Mouse (Mus musculus) forebrain, embryonic 10.5 days (tissue): ENCODE measurements around the gene Selenok. TPM values are rescaled to one million over a fixed set of nuclear protein-coding genes. Genes with fewer than 3 reads are reported as not detected.

Source experiments
- DNase-seq: peaks from one replicate; pipeline ENCODE4 v3.0.0-alpha.2; 2017; ENCODE audit warnings: low spot score; ENCODE audit errors: extremely low spot score
- H3K27ac ChIP-seq: fragments of 300-500 bp; sonication (generic); 2 replicates; pipeline ENCODE4 v1.5.1; 2016; ENCODE audit warnings: mild to moderate bottlenecking
- H3K27me3 ChIP-seq: fragments of 300-500 bp; sonication (generic); 2 replicates; pipeline ENCODE4 v1.6.1; 2016; ENCODE audit warnings: mild to moderate bottlenecking; ENCODE audit not compliant: poor library complexity, severe bottlenecking
- H3K36me3 ChIP-seq: fragments of 300-500 bp; sonication (generic); replicated peaks from 2 replicates; pipeline ENCODE4 v1.6.1; 2016; ENCODE audit warnings: mild to moderate bottlenecking, moderate library complexity
- H3K4me1 ChIP-seq: fragments of 300-500 bp; sonication (generic); 2 replicates; pipeline ENCODE4 v1.6.1; 2016
- H3K4me3 ChIP-seq: fragments of 300-500 bp; sonication (generic); 2 replicates; pipeline ENCODE4 v1.5.1; 2016; ENCODE audit warnings: mild to moderate bottlenecking, moderate library complexity
- H3K9me3 ChIP-seq: fragments of 300-500 bp; sonication (generic); 2 replicates; pipeline ENCODE4 v1.6.1; 2016; ENCODE audit warnings: mild to moderate bottlenecking, moderate library complexity
- WGBS: fragments of 180-500 bp; shearing (Covaris S2); methylation state at CpG from one replicate; pipeline ENCODE4 v1.1.7; 2016; 5-methylcytosine and 5-hydroxymethylcytosine counted together
- polyA plus RNA-seq: library from polyadenylated mRNA; unstranded; fragments of >200 nt; fragmentation: Nextera tagmentation; extraction: Ambion mirVana; gene quantifications from 2 replicates; pipeline ENCODE4 v1.2.1, GENCODE M21; 2016

The Selenok gene
- polyA plus RNA-seq, 1 experiment from 2014 or later, result 248 TPM

DNA sequence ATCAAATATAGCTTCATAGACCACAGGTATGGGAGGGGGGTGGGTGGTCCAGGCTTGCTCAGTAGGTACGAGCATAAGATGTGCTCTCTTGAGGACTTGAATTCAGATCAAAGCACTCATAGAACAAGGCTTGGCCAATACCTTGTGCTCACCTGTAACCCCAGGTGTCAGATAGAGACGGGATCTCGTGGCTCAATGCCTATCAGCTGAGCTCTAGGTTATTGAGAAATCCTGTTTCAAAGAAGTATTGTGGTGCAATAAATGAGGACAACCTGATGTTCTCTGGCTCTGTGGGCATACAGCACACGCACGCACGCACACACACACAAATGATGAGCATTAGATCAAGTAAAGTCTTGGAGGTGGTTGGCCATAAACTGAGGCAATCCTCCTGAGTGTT, 8.8 kb downstream of the Selenok start:
- DNase-seq, result no peak
- peaks cover 11% of the 10 kb centered on the region for H3K4me1 ChIP-seq
- 90% methylated on average over 6 of the region's 6 CpGs for WGBS
- peaks cover 72% of the 10 kb centered on the region for H3K36me3 ChIP-seq
- no peak overlapping the region for H3K4me3 ChIP-seq
- H3K27ac ChIP-seq, result no peak overlapping the region
- no peaks in the 10 kb centered on the region for H3K27me3 ChIP-seq
- peaks cover 12% of the 10 kb centered on the region; the same call in 1 of the 2 replicates for H3K9me3 ChIP-seq

GRCm38 (mm10) chr14:29978254-29979204, 10.4 kb downstream of the Selenok start, which contains the start of gene Actr8:
Gene Actr8, plus strand, starts transcription at chr14:29978337.
- peaks cover 11% of the 10 kb centered on the region for H3K4me1 ChIP-seq
- peak; percentile 93 for DNase-seq
- H3K4me3 ChIP-seq, result peak within 1 kb of the TSS; percentile 79
- H3K27ac ChIP-seq, result peak within 1 kb of the TSS; percentile 95
- peaks cover 72% of the 10 kb centered on the region for H3K36me3 ChIP-seq
- 4% methylated on average over 44 of the region's 44 CpGs for WGBS
- H3K27me3 ChIP-seq, result no peaks in the 10 kb centered on the region
- peaks cover 12% of the 10 kb centered on the region; the same call in 1 of the 2 replicates for H3K9me3 ChIP-seq

GRCm38 (mm10) chr14:29980447-29981205, 12.5 kb downstream of the Selenok start:
- H3K27ac ChIP-seq, result no peak overlapping the region
- H3K36me3 ChIP-seq, result peaks cover 72% of the 10 kb centered on the region
- no peaks in the 10 kb centered on the region for H3K27me3 ChIP-seq
- H3K4me3 ChIP-seq, result no peak overlapping the region
- WGBS, result 93% methylated on average over 10 of the region's 10 CpGs
- peaks cover 11% of the 10 kb centered on the region for H3K4me1 ChIP-seq
- DNase-seq, result no peak
- peaks cover 12% of the 10 kb centered on the region; the same call in 1 of the 2 replicates for H3K9me3 ChIP-seq

- 97% methylated on average over 4 of the region's 4 CpGs for WGBS
- Histone ChIP-seq H3K4me1 (no peaks in the 10 kb centered on the region), H3K9me3 (peaks cover 5% of the 10 kb centered on the region; the same call in 1 of the 2 replicates), H3K4me3 (no peak overlapping the region), H3K27ac (no peak overlapping the region), H3K27me3 (no peaks in the 10 kb centered on the region), H3K36me3 (peaks cover 100% of the 10 kb centered on the region)
- DNase-seq, result no peak
Observed at GRCm38 (mm10) chr14:29986096-29986495, 18.0 kb downstream of the Selenok start.

GRCm38 (mm10) chr14:29987276-29987675, 19.2 kb downstream of the Selenok start:
- Histone ChIP-seq H3K4me1 (no peaks in the 10 kb centered on the region), H3K4me3 (no peak overlapping the region), H3K36me3 (peaks cover 100% of the 10 kb centered on the region), H3K27ac (no peak overlapping the region), H3K9me3 (no peaks in the 10 kb centered on the region), H3K27me3 (no peaks in the 10 kb centered on the region)
- WGBS, result 94% methylated on average over 6 of the region's 6 CpGs
- no peak for DNase-seq

GRCm38 (mm10) chr14:29987739-29988138, 19.6 kb downstream of the Selenok start:
- Histone ChIP-seq H3K4me3 (no peak overlapping the region), H3K9me3 (no peaks in the 10 kb centered on the region), H3K27me3 (no peaks in the 10 kb centered on the region), H3K4me1 (no peaks in the 10 kb centered on the region), H3K36me3 (peaks cover 100% of the 10 kb centered on the region), H3K27ac (no peak overlapping the region)
- no peak for DNase-seq
- WGBS, result 91% methylated on average over 9 of the region's 9 CpGs

DNA sequence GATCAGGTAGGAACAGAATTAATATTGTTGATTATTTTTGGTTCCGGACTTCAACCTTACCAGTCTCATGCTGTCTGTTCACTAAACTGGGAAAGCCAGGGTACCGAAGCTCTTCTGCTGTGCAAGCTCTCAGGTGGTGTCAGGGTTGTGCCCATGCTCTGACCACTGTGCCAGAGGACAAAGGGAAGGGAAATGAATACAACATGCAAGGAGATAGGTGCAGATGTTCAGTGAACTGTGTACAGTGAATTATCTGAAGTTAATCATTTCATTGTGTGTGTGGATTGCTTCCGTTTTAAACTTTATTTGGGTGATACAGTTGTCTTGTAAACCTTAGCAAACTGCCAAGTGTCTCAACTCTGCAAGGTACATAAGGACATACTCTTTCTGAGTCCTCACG, 20.2 kb downstream of the Selenok start:
- DNase-seq, result no peak
- H3K27me3 ChIP-seq, result no peaks in the 10 kb centered on the region
- no peaks in the 10 kb centered on the region for H3K9me3 ChIP-seq
- no peaks in the 10 kb centered on the region for H3K4me1 ChIP-seq
- H3K27ac ChIP-seq, result no peak overlapping the region
- 96% methylated on average over 4 of the region's 4 CpGs for WGBS
- peaks cover 100% of the 10 kb centered on the region for H3K36me3 ChIP-seq
- H3K4me3 ChIP-seq, result no peak overlapping the region

- H3K27ac ChIP-seq, result no peak overlapping the region
- no peaks in the 10 kb centered on the region for H3K4me1 ChIP-seq
- peaks cover 86% of the 10 kb centered on the region for H3K36me3 ChIP-seq
- no peaks in the 10 kb centered on the region for H3K27me3 ChIP-seq
- 81% methylated on average over 4 of the region's 4 CpGs for WGBS
- H3K9me3 ChIP-seq, result no peaks in the 10 kb centered on the region
- no peak for DNase-seq
- no peak overlapping the region for H3K4me3 ChIP-seq
Observed at GRCm38 (mm10) chr14:29994976-29995375, 26.9 kb downstream of the Selenok start.

DNA sequence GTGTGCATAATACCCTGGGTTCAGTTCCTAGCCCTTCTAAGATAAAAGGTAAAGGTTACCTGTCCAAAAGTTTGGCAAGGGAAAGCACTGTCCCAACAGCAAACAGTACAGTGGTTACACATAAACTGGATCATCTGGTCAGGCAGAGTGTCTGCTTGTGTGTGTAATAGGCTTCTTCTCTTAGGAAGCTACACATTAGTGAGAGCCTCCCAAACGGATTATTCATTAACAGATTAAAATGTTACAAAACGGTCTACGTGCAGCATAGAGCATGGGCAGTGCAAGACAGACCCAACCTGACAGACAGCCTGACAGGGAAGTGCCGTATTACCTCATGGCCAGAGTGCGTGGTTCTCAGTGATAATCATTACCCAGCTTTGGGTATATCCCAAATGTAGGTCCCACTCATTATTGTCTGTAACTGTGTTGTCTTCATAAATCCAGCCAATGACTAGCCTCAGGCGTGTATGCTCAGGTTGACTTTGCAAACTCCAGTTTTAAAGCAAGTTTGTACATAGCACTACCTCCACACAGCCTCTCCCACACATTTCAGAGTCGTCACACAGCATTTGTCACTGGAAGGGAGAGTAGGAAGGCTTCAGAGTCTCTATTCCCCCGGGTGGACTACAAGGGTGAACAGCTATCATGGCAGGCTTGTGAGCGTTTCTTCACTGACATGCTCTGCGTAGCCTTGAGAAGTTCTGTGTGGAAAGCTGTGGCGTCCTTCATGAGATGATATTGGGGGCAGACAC, 28.1 kb downstream of the Selenok start:
- Histone ChIP-seq H3K4me1 (no peaks in the 10 kb centered on the region), H3K27ac (no peak overlapping the region), H3K27me3 (no peaks in the 10 kb centered on the region), H3K4me3 (no peak overlapping the region), H3K36me3 (peaks cover 74% of the 10 kb centered on the region), H3K9me3 (no peaks in the 10 kb centered on the region)
- DNase-seq, result no peak
- WGBS, result 96% methylated on average over 11 of the region's 11 CpGs

DNA sequence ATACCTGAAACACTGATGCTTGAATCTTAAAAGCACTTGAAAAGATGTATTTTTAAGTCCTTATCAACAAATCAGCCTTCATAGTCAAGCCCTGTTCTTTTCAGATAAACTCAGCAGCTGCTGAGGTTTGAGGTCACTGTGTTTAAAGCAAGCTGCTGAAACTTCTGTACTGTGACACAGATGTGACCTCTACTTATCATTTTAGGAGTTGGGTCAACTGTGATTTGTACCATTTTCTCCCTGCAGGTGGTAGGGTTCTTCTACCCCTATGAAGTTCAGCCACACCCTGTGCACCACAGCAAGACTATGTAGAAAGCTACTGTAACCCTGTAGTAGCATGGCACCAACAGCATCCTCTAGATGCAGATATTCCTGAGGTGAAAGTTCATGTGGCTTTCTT, 29.2 kb downstream of the Selenok start:
- Histone ChIP-seq H3K4me1 (no peaks in the 10 kb centered on the region), H3K4me3 (no peak overlapping the region), H3K27ac (no peak overlapping the region), H3K36me3 (peaks cover 62% of the 10 kb centered on the region), H3K27me3 (no peaks in the 10 kb centered on the region), H3K9me3 (no peaks in the 10 kb centered on the region)
- DNase-seq, result no peak

DNA sequence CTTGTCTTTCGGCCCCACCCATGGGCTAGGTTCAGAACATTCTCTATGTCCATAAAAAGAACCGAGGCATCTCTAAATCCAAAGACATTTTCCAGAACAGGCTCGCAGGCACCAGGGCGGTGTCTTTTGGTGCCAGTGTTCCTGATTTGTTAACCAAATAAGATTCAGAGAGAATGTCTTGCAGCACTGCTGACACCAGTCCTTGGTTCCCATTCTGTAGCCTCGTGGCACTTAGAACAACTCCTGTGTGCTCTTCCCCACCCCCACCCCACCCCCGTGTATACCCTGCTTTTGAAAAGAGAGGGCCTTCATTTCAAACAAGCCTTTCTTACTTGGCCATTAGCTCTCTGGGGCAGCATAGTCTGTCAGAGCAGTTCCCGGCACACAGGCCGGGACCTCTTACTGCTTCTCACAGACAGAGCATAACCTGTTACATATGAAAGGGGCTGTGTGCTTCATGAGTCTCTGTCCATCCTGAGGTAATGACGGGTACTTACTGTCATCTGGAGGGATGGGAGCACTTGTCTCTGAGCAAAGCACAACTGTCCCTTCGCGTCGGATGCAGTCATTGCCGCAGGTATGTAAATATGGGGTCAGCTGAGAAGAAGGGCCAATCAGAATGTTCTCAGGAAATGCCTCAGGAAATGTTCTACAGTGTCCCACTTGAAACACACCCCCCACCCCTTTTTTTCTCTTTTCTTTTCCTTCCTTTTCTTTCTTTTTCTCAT, 30.8 kb downstream of the Selenok start:
- DNase-seq, result no peak
- Histone ChIP-seq H3K4me3 (no peak overlapping the region), H3K27ac (no peak overlapping the region), H3K27me3 (no peaks in the 10 kb centered on the region), H3K4me1 (no peaks in the 10 kb centered on the region), H3K36me3 (peaks cover 46% of the 10 kb centered on the region), H3K9me3 (no peaks in the 10 kb centered on the region)
- WGBS, result 85% methylated on average over 13 of the region's 13 CpGs

DNA sequence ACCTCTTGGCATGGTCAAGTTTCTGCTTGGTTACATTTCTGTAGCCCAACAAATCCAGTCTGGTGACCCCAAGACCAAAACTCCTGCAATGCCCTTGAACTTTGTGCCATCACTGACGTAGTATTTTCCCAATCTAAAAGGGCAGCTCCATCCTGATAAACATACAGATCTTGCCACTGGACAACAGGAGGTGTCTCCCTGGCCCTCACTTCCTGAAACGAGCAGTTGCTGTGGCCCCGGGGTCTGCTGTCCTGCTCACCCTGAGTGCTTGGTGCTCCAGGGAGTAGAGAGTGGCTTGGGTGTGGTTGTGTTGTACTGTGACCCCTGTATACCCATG, 31.3 kb downstream of the Selenok start:
- no peak for DNase-seq
- H3K4me1 ChIP-seq, result no peaks in the 10 kb centered on the region
- H3K4me3 ChIP-seq, result no peak overlapping the region
- no peaks in the 10 kb centered on the region for H3K27me3 ChIP-seq
- WGBS, result 86% methylated on average over 3 of the region's 3 CpGs
- no peaks in the 10 kb centered on the region for H3K9me3 ChIP-seq
- no peak overlapping the region for H3K27ac ChIP-seq
- peaks cover 41% of the 10 kb centered on the region for H3K36me3 ChIP-seq
